Mouse (Mus musculus) lung, adult 2 months (tissue): ENCODE measurements around the gene Rilpl1. TPM values are rescaled to one million over a fixed set of nuclear protein-coding genes. Genes with fewer than 3 reads are reported as not detected.

Experiments
- DNase-seq: peaks from one replicate; pipeline ENCODE4 v3.0.0; 2022
- H3K4me1 ChIP-seq: fragments of 200-500 bp; 2 replicates; pipeline ENCODE4 v1.6.1; 2011; ENCODE audit warnings: low read length; ENCODE audit not compliant: control insufficient read depth, insufficient read depth
- H3K4me3 ChIP-seq: fragments of 200-500 bp; replicated peaks from 2 replicates; pipeline ENCODE3; 2011; ENCODE audit warnings: low read depth, mild to moderate bottlenecking, control low read depth, low read length; ENCODE audit errors: extremely low read depth
- CTCF ChIP-seq: fragments of 200-500 bp; IDR thresholded peaks from 2 replicates; pipeline ENCODE4 v1.5.1; 2011; ENCODE audit warnings: mild to moderate bottlenecking, low read length, control low read depth; ENCODE audit not compliant: insufficient read depth
- POLR2A ChIP-seq: fragments of 200-500 bp; IDR thresholded peaks from 2 replicates; pipeline ENCODE4 v1.6.1; 2011; ENCODE audit warnings: low read depth, mild to moderate bottlenecking, control low read depth, low read length, borderline replicate concordance; ENCODE audit errors: extremely low read depth
- WGBS: fragments of 180-500 bp; shearing (Covaris S2); methylation state at CpG from one replicate; pipeline ENCODE4 v1.1.7; 2018; 5-methylcytosine and 5-hydroxymethylcytosine counted together
- polyA plus RNA-seq: library from polyadenylated mRNA; depleted of rRNA; stranded (reverse); fragments of >200 nt; gene quantifications from 2 replicates; pipeline ENCODE4 v1.2.3, GENCODE M21; 2012

Rilpl1 gene
- polyA plus RNA-seq, 1 experiment, result 26.0 TPM

DNA sequence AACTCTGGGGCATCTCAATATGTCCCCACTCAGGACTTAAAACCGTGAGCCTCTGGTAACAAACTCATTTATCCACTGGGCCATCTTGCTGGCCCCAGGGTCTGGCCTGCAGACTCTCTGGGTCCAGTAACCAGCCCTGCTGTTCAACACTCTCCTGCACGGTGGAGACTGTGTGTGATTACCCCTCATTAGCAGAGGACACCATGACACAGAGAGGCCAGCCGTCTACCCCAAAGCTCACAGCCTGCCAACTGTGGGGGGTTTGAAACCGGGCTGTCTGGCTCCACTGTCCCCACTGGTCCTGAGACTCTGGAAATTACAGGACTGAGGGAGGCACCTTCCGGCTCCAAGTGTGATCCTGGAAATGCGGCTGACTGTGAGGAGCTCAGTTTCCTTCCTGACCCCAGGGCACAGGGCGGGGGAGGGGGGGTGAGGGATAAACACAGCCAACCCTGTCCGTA lies 2.0 kb downstream of the Rilpl1 start:
- Histone ChIP-seq H3K4me1 (peaks cover 7% of the 10 kb centered on the region), H3K4me3 (peak overlapping the region; percentile 12)
- TF ChIP-seq POLR2A (peak; percentile 31; the same call in 1 of the 2 replicates), CTCF (no peak)
- 16% methylated on average over 8 of the region's 8 CpGs for WGBS
- peak; percentile 45 for DNase-seq

DNA sequence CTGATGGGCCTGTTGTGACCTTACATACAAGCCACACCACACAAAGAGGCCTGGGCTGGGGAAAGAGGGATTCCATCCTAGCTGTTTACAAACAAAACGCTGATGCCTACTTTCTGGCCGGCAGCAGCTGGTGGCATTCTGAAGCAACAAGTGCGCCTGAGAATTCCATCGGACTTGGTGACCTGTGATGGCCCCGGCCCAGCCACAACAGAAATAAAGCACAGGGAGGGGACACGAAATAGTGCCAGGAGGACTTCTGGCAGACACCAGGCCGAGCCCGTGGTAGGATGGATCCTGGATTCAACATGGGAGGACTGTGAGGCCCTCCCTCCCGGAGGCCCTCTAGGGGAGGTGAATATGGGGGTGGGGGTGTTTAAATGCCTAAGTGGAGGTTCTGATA lies 2.4 kb downstream of the Rilpl1 start:
- Histone ChIP-seq H3K4me1 (peaks cover 7% of the 10 kb centered on the region), H3K4me3 (peak overlapping the region; percentile 28)
- peak; percentile 34 for DNase-seq
- 22% methylated on average over 9 of the region's 9 CpGs for WGBS
- TF ChIP-seq POLR2A (no peak), CTCF (no peak)

DNA sequence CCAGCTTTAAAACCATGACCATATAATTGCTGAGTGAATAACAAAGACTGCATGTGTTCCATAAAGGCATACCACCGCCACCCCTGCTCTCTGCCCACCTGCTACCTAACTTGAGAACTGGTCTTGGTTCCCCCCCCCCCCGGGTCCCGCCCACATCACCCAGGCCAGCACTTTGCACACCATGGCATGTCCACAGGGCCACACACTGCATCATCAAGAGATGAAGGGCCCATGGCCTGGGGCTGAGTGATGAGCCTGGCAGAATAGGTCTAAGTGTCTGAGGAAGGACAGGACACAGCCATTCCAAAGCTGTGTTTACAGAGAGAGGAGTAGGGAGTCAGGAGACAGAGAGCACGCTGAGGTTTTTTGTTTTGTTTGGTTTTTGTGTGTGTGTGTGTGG lies 2.8 kb downstream of the Rilpl1 start:
- TF ChIP-seq CTCF (no peak), POLR2A (no peak)
- H3K4me1 ChIP-seq, result peaks cover 7% of the 10 kb centered on the region
- DNase-seq, result no peak
- H3K4me3 ChIP-seq, result no peak overlapping the region
- WGBS, result 64% methylated on average over 4 of the region's 4 CpGs

- no peak overlapping the region for H3K4me3 ChIP-seq
- TF ChIP-seq POLR2A, result no peak
- no peak for TF ChIP-seq CTCF
- no peak for DNase-seq
- H3K4me1 ChIP-seq, result no peaks in the 10 kb centered on the region; the same call in 1 of the 2 replicates
- WGBS, result 82% methylated on average over 5 of the region's 5 CpGs
Observed at GRCm38 (mm10) chr5:124524943-124525342, 6.2 kb downstream of the Rilpl1 start.

- DNase-seq, result no peak
- WGBS, result 96% methylated on average over 8 of the region's 8 CpGs
Observed at GRCm38 (mm10) chr5:124523032-124523431, 8.2 kb downstream of the Rilpl1 start.

GRCm38 (mm10) chr5:124521588-124521987 lies 9.6 kb downstream of the Rilpl1 start:
- no peaks in the 10 kb centered on the region for H3K4me1 ChIP-seq
- no peak for DNase-seq
- no peak for TF ChIP-seq POLR2A
- TF ChIP-seq CTCF, result no peak
- no peak overlapping the region for H3K4me3 ChIP-seq
- 75% methylated on average over 4 of the region's 4 CpGs for WGBS

More at GRCm38 (mm10) chr5:124523032-124523431, 8.2 kb downstream of the Rilpl1 start:
- H3K4me3 ChIP-seq, result no peak overlapping the region
- no peak for TF ChIP-seq POLR2A
- TF ChIP-seq CTCF, result peak; percentile 37; the same call in 1 of the 2 replicates
- no peaks in the 10 kb centered on the region for H3K4me1 ChIP-seq

GRCm38 (mm10) chr5:124518648-124519047 lies 12.5 kb downstream of the Rilpl1 start:
- no peak for DNase-seq
- 84% methylated on average over 10 of the region's 10 CpGs for WGBS
- Histone ChIP-seq H3K4me3 (no peak overlapping the region), H3K4me1 (no peaks in the 10 kb centered on the region)
- TF ChIP-seq CTCF, result no peak
- TF ChIP-seq POLR2A, result no peak

DNA sequence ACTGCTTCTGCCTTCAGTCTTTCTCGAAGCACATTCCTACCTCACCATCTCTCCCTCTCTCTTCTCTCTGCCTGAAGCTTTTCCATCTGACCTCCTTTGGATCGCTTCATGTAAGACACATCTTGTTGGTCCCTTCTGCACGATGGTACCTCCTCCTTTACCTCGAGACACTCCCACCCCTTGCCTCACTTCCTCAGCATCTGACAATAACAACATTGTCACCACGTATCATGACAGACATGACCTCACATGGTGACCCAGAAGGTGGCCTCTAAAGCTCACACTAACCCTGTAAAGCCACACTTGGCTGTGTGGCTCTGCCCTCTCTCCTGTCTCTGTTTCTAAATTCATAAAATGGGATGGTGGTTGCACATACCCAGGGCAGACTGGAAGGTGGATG lies 15.4 kb downstream of the Rilpl1 start:
- WGBS, result 76% methylated on average over 5 of the region's 5 CpGs
- Histone ChIP-seq H3K4me3 (no peak overlapping the region), H3K4me1 (no peaks in the 10 kb centered on the region)
- TF ChIP-seq POLR2A, result no peak
- no peak for TF ChIP-seq CTCF
- no peak for DNase-seq

GRCm38 (mm10) chr5:124510536-124511050 lies 20.6 kb downstream of the Rilpl1 start:
- DNase-seq, result no peak
- no peak for TF ChIP-seq POLR2A
- no peak for TF ChIP-seq CTCF
- H3K4me3 ChIP-seq, result no peak overlapping the region
- peaks cover 2% of the 10 kb centered on the region; the same call in 1 of the 2 replicates for H3K4me1 ChIP-seq
- WGBS, result 77% methylated on average over 10 of the region's 10 CpGs

DNA sequence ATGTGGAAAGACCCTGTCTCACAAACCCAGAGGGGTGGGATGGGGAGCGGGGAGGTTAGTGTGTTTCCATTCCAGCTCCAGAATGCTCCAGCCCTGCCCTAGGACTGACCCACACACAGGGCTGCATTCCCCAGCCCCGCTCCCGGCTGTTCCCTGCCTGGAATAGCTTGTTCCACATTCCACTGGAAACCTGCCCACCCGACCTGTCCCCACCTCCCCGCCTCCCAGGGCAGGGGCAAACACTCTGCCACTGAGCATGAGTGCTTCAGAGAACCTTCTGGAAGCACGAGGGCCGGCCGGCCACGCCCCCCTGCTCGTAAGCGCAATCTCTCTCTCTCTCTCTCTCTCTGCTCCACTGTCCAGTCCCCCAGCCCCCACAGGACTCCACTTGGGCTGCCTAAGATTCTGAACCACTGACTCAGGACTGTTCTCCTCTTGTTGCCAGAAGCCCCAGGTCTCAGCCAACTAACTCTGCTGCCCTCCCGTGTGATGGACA lies 21.4 kb downstream of the Rilpl1 start:
- Histone ChIP-seq H3K4me3 (no peak overlapping the region), H3K4me1 (peaks cover 2% of the 10 kb centered on the region; the same call in 1 of the 2 replicates)
- 45% methylated on average over 12 of the region's 12 CpGs for WGBS
- peak; percentile 83 for DNase-seq
- TF ChIP-seq CTCF (no peak), POLR2A (no peak)

DNA sequence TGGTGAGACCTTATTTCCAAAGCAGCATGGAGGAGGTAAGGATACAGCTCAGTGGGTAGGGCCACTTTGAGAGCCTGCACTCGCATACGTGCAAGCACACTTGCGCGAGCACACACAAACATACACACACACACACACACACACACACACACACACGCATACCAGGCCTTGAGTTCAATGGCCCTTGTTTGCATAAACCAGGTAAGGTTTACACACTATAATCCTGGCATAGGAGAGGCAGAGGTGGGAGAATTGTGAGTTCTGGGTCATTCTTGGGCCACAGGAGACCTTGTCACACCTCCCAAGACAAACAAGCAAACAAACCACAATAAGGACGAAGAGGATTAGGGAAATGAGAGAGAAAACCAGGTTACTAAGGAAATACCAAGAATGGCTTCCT lies 22.0 kb downstream of the Rilpl1 start:
- 78% methylated on average over 6 of the region's 6 CpGs for WGBS
- TF ChIP-seq CTCF, result no peak
- TF ChIP-seq POLR2A, result no peak
- no peak overlapping the region for H3K4me3 ChIP-seq
- peaks cover 2% of the 10 kb centered on the region; the same call in 1 of the 2 replicates for H3K4me1 ChIP-seq
- DNase-seq, result no peak
